Mouse (Mus musculus): ENCODE data around the gene Prkn. TPM values are rescaled to one million over a fixed set of nuclear protein-coding genes. Genes with fewer than 3 reads are reported as not detected.

Prkn gene
- total RNA-seq, 2 experiments from 2014 or later = 8.7 to 12.0 TPM

DNA sequence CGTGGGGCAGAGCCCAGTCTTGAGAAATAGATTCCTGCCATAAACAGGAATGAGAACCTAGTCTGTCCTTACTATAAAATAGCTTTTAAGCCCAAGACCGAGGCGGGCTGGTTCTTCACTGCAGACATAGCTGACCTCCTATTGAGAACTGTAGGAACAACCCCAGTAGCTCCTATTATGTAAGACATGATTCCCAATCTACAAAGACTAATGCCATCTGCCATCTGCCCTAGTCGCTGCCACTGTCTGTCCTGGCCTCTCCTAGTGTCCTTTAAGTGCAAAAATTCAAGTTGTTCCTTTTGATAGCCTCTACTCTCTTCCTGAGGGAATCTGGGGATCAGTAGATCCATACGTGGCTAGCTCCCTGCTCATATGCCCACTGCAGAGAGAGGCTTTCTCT lies 1074.3 kb downstream of the Prkn start:
- no peak for DNase-seq

GRCm38 (mm10) chr17:11918123-11918801 lies 1078.1 kb downstream of the Prkn start:
- peak; percentile 18 to 25 for DNase-seq

DNA sequence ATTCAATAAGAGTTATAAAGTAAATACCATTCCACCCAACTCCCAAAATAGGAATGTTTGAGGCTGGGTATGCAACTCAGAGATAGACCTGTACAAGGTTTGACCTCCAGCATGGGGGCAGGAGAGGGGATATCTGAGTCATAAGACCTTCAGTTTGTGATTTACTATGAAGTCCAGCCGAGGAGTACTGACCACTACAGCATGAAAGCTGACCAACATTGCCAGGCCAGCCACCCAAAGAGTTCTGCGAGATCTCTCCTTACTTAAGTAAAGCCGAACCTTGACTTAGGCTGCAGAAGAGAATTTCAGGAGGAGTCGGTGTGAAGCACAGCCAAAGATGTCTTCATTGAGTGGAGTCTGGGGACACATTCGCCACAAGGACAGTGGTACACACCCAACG lies 1079.4 kb downstream of the Prkn start:
- DNase-seq = peak; percentile 10

DNA sequence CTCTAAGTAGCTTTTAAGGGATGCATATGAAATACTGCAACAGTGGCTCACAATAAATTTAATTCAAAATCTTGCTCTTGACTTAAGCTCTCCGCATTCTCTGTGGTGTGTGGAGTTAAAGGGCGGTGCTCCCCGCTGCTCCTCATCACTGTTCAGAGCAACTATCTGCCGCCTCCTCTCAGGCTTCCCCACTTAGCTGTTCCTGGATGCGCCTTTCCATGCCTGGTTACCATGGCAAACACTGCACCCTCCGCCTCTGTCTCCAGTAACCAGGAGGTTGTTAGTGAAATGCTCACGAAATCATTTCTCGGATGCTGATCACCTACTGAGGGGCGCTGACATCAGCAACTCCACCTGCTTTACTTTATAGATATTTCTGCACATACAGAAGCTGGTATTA lies 1080.8 kb downstream of the Prkn start:
- no peak for DNase-seq

DNA sequence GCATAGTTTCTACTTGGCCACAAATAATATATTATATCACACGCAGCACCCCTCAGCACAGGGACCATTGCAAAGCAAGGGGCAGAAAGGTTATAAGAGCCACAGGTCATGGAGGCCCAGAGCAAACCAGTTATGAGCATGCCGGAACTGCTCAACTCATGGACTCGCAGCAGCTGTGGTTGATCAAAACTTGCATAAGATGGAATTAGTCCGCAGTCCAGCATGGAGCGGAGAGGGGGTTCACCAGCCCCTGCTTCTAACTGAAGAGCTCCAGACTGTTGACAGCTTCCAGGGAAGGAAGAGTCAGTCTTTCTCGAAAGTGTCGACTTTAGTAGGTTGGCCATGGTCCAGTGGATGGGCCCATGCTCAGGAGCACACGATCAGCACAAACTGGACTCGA lies 1083.8 kb downstream of the Prkn start:
- no peak for DNase-seq

DNA sequence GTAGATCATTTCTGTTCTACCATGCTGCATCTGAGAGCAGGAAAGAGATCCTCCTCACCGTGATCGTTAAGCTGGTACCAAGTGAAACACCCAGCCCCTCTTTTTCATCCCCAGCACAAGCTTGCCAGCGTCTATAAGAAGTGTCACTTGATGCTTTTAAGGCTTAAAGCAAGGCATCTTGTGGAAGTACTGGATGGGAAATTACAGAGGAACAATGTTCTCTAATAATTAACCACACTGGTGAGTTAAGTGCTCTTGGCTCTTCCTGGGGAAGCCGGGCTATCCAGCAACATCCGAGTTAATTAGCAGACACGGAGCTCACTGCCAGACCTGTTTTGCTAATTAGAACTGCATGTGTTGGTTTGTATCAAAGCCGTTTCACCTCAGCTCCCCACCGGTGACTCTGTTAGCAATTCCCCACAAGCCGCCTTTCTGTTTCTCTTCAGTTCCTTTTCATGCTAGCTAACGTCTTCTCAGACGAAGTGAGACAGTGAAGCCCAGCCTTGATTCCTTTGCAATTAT lies 1086.7 kb downstream of the Prkn start:
- DNase-seq = no peak

DNA sequence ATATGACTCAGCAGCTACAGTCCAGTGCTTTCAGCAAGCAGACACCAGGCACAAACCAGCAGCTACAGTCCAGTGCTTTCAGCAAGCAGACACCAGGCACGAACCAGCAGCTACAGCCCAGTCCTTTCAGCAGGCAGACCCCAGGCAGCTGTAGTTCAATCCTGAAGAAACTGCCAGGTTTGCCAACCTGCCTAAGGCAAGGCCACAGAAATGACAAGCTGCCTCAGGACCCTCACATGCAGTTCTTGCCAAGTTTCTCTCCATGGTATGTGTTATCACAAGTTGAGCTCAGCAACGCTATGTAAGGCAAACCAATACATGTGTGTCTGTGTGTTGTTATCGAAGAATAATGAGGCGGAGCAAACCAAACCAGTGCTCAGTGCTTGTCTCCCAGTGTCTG lies 1091.5 kb downstream of the Prkn start:
- DNase-seq = no peak

DNA sequence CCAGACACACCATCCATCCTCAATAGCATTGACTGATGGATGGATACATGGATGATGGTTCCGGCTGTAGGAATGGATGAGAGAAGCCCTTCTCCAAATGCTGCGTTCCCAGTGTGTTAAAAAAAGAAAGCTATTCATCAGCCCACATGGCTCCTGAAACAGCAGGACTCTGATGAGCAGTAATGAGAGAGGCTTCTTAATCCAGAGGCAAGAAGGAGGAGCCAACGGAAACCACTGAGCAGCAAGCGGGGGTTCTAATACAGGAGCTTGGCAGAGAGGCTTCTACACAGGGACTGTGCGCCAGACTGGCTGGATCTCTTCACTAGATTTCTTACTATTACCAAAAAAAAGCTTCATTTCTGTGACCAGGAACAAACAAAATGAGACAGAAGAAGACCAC lies 1093.6 kb downstream of the Prkn start:
- DNase-seq = no peak

DNA sequence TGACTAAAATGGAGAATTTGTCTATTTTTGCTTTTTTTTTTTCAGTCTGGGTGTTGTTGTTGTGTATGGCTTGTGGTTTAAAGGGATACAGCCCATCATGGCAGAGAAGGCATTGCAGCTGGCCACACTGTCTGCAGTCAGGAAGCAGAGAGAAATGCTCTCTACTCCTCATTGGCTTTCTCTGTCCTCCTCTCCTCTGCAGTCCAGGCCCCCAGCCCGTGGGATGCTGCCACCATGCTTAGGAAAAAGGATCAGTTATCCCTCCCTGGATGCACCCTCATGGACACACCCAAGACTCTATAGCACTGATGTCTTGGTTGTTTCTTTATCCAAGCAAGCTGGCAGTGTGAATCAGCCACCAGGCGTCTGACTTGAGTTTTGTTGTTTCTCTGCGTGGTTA lies 1107.3 kb downstream of the Prkn start:
- no peak for DNase-seq

DNA sequence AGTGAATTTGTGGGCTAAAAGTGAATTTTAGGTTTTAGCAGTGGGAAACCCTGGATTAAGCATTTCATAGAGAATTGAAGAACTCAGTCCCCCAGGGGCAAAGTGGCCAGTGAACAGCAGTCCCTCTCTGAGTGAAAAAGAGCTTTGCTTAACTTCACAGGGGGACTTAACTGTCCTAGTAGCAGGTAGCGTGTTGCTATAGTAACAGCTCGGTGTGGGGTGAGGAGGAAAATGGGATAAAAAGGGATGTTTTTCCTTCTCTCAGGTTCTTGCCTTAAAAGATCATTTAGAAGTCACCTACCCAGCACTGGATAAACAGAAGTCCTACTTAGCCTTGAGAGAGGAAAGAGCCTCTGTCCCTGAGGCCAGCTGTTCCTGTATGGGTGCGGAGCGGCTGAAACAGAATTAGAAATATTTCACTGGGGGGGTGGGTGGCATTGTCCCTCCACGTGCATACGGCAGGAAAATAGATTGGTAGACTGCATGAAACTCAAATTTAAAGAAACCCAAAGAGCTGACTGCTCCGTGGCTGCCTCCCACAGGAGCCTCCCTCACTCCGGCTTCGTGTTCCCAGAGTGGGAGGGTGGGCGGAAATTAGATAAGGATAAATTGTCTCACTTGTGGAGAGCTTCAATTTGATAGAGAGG lies 1109.5 kb downstream of the Prkn start:
- no peak for DNase-seq

DNA sequence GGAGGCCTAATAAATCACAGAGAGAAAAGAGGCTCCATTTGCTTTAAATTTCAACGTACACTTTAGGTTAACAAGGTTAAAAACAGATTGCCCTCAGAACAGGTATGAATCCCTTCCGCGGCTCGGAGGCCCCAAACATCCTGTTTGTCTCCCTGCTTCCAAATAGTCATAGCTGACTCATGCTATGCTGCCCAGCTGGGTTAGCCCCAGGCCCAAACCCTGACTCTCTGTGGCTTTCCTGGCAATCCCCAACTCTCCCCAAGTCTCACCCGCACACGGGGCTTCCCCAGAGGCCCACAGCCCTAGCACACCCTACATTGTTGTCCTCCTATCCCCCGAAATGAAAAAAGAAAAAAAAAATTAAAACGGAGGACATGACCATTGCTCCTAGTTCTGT lies 1110.0 kb downstream of the Prkn start:
- DNase-seq = no peak

DNA sequence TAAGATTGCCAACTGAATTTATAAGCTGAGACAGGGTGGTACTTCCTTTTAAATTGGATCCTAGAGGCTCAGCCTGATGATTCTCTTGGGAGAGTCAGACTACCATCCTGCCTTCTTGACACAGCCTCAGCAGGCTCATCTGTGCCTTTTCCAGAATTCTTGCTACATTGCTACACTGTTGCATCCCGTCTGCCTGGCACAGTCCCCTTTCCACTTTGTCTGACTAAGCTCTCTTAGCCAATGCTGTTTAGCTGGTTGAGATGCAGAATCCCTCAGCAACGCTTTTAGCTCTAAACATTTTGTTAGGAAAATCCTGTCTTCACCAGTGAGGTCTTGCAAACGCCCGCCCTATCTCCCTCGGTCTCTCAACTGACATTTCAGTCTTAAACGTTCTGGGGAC lies 1115.1 kb downstream of the Prkn start:
- DNase-seq = peak in 1 of 2 experiments; percentile 9

GRCm38 (mm10) chr17:11960492-11960891 lies 1120.3 kb downstream of the Prkn start:
- no peak for DNase-seq

- DNase-seq = peak; percentile 40 to 50
These were observed 1122.6 kb downstream of the Prkn start for GRCm38 (mm10) chr17:11962808-11963207.

DNA sequence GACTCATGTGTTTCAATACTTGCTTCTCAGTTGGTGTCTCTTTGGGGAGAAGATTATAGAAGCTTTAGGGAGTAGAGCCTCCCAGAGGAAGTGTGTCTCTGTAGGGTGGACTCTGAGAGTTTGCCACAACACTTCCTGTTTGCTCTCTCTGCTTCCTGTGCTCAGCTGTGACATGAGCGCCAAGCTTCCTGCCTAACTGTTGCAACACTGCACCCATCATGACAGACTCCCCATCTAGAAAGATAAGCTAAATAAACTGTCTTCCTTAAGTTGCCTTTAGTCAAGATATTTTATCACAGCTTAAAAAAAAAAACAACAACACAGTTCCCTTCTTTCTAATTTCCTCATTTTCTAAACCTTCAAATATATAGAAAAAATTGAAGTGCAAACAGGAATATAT lies 1130.0 kb downstream of the Prkn start:
- DNase-seq = no peak

DNA sequence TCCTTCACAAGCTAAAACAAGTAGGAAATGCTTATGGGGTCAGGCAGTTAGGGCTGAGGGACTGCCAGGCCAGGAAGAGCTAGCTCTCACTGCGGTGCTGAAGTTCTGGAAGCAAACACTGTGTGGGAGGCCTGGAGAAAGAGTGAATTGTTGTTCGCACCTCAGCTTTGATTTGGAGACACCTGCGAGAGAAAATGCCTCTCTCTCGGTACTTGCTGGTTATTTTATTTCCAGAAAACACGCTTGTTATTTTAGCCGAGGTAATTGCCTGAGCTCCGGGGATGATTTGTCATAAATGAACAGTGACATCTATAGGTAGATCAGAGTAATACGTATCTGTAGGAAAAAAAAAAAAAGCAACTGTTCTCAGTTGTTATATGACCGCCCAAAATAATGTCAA lies 1132.4 kb downstream of the Prkn start:
- no peak for DNase-seq

DNA sequence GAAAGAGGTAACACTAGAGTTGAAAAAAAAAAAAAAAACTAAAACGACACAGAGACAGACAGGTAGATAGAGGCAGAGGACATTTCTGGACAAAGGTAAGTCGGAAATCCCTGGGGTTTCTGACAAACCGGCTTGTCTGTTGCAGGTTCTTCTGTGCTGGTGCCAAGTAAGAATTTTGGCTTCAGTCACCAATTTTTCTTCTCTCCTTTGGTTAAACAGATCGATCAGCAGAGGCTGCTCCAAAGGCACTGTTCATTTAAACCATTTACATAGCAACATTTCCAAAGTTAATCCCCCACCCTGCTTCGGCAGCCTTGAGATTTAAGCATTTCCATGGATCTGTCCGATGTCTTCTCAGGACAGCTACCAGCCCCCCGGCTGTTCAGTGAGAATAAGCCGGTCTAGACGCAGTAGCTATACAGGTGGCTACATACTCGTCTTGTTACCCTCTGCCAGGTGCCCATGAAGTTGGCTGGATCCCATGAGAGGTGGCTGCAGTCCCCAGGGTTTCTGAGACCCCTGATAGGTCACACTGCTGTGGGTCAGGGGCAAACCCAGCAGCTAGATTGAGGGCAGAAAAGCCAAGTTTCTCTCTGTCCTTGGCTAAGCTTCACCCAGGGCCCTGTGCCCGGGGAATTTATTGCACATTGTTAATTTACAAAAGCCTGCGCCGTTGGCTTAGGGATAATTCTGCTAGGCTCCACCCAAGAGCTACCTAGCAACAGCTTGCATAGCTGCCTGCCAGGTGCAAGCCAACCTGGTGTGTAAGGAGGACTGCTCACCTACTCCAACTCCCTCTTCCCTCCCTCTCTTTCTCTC lies 1133.0 kb downstream of the Prkn start:
- no peak for DNase-seq

DNA sequence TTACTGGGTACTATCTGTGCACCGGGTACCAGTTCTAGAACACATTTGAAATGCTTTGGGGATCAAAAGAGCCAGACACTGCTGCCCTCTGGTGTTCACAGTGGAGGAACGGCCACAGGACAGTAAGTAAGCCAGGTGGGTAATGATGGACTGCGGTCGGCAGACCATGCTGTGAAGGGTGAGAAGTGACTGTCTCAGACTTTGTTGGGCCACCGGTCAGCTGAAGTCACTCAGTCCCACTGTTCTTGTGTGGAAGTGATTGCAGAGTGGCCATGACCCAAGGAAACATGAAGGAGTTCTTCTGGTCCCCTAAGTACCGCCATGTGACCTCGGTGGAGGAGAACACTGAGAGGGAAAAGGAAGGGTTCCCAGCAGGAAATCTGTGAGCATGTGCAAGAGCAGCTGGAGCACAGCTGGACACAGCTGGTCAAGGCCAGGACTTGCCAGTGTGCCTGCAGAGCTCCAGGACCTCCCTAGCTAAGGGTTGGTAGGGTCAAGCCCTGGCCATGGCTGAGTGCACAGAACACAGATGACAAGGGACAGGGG lies 1135.0 kb downstream of the Prkn start:
- DNase-seq = peak; percentile 37 to 40

GRCm38 (mm10) chr17:11978260-11978821 lies 1138.2 kb downstream of the Prkn start:
- no peak for DNase-seq

- no peak for DNase-seq
These were observed 1141.5 kb downstream of the Prkn start for GRCm38 (mm10) chr17:11981666-11982065.

- no peak for DNase-seq
These were observed 1148.1 kb downstream of the Prkn start for GRCm38 (mm10) chr17:11988110-11988837.

DNA sequence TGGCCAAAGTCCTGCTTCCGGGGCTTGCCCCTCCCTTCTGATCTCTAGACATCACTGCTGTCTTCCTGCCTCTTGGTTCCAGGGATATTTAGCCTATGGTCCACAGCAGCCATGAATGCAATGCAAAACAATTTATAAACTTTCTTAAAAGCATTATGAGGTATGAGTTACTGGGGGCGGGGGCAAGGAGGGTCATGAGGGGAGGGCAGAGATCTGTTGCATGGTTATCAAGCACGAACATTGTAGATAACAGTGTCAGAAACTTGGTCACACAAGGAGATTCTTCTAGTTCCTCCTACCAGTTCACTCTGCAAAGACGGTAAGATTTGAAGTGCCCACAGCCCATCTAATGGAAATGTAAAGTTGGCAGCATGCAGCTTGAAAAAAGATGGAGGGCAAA lies 1149.1 kb downstream of the Prkn start:
- no peak for DNase-seq

Measured in adrenal gland, postnatal 36 days (tissue).